Mouse (Mus musculus) midbrain, postnatal 0 days (tissue): ENCODE data around the gene Myo3b. TPM values are rescaled to one million over a fixed set of nuclear protein-coding genes. Genes with fewer than 3 reads are reported as not detected.
"Not testable (repeated sequence)": the region's sequence is repeated elsewhere in the genome, so short reads cannot be mapped to it uniquely, and the experiment has no call there.

Source experiments
- ATAC-seq: fragments of 200-750 bp; cut with Nextera tagmentation; 2 replicates; pipeline ENCODE4 v1.8.0; 2017; ENCODE audit warnings: moderate number of reproducible peaks, mild to moderate bottlenecking, moderate TSS enrichment, moderate library complexity; ENCODE audit not compliant: low FRiP score
- DNase-seq: peaks from one replicate; pipeline ENCODE4 v3.0.0-alpha.2; 2015; ENCODE audit warnings: low spot score
- H3K27ac ChIP-seq: fragments of 300-500 bp; sonication (generic); 2 replicates; pipeline ENCODE4 v1.5.1; 2014; ENCODE audit warnings: low read depth, mild to moderate bottlenecking, low read length, mixed read lengths
- H3K27me3 ChIP-seq: fragments of 300-500 bp; sonication (generic); 2 replicates; pipeline ENCODE4 v1.6.1; 2014; ENCODE audit warnings: low read length, control low read depth, mixed read lengths; ENCODE audit not compliant: insufficient read depth
- H3K36me3 ChIP-seq: fragments of 300-500 bp; sonication (generic); 2 replicates; pipeline ENCODE4 v1.6.1; 2014; ENCODE audit warnings: low read length, control low read depth, mixed read lengths; ENCODE audit not compliant: insufficient read depth
- H3K4me1 ChIP-seq: fragments of 300-500 bp; sonication (generic); 2 replicates; pipeline ENCODE4 v1.6.1; 2014; ENCODE audit warnings: mild to moderate bottlenecking, control low read depth, antibody characterized with exemption, low read length, mixed read lengths; ENCODE audit not compliant: insufficient read depth
- H3K4me2 ChIP-seq: fragments of 300-500 bp; sonication (generic); 2 replicates; pipeline ENCODE4 v1.6.1; 2014; ENCODE audit warnings: low read depth, mild to moderate bottlenecking, low read length, mixed read lengths; ENCODE audit not compliant: poor library complexity, severe bottlenecking
- H3K4me3 ChIP-seq: fragments of 300-500 bp; sonication (generic); 2 replicates; pipeline ENCODE4 v1.5.1; 2014; ENCODE audit warnings: low read depth, mild to moderate bottlenecking, low read length, moderate library complexity
- H3K9ac ChIP-seq: fragments of 300-500 bp; sonication (generic); replicated peaks from 2 replicates; pipeline ENCODE4 v1.6.1; 2014; ENCODE audit warnings: mild to moderate bottlenecking, low read length, moderate library complexity, mixed read lengths; ENCODE audit not compliant: poor library complexity, severe bottlenecking
- H3K9me3 ChIP-seq: fragments of 300-500 bp; sonication (generic); 2 replicates; pipeline ENCODE4 v1.6.1; 2016; ENCODE audit warnings: low read length, control low read depth
- CTCF ChIP-seq: IDR thresholded peaks from 2 replicates; pipeline ENCODE4 v1.5.1; 2016; ENCODE audit warnings: antibody characterized with exemption, mild to moderate bottlenecking
- WGBS: fragments of 180-500 bp; shearing (Covaris S2); extraction: QIAGEN DNeasy Blood & Tissue Kit; methylation state at CpG from one replicate; pipeline ENCODE4 v1.1.7; 2014; 5-methylcytosine and 5-hydroxymethylcytosine counted together
- polyA plus RNA-seq: library from polyadenylated mRNA; unstranded; fragments of >200 nt; fragmentation: Nextera tagmentation; extraction: Ambion mirVana; gene quantifications from 2 replicates; pipeline ENCODE4 v1.2.1, GENCODE M21; 2015
- total RNA-seq: library from RNA; depleted of rRNA; stranded (reverse); fragments of >200 nt; gene quantifications from 2 replicates; pipeline ENCODE4 v1.2.3, GENCODE M21; 2014; rRNA removed

The Myo3b gene
- total RNA-seq (0.44 and 1.1 TPM in 2 replicates), polyA plus RNA-seq (0.14 and 0.32 TPM in 2 replicates)

DNA sequence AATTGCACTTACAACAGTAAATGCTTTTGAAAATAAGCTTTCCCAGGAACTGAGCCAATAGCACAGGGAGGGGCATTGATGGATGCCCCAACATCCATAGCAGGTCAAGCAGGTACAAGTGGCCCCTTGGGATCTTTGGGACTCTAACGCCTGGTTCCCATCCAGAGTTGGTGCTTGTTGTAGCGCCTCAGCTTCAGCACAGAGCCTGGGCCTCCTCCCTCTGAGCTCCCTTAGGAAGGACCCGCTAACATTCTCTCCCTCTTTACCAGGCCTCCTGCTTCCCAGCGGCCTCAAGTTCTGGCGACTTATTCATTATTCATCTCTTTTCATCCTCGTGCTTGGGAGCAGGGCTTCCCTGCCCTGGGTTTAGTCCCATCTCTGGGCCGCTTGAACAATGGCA is at the start of gene Myo3b:
Myo3b (plus strand) TSS at position 375 of the 400 bp plus-strand sequence.
- Histone ChIP-seq H3K9me3 (no peaks in the 10 kb centered on the region), H3K4me3 (no peak within 1 kb of the TSS), H3K36me3 (no peaks in the 10 kb centered on the region), H3K9ac (no peak within 1 kb of the TSS), H3K27ac (no peak within 1 kb of the TSS), H3K4me2 (no peak within 1 kb of the TSS), H3K27me3 (no peaks in the 10 kb centered on the region), H3K4me1 (peaks cover 2% of the 10 kb centered on the region; the same call in 1 of the 2 replicates)
- ATAC-seq (no peak), DNase-seq (no peak)
- TF ChIP-seq CTCF: no peak
- 26% methylated on average over 7 of the region's 7 CpGs for WGBS

DNA sequence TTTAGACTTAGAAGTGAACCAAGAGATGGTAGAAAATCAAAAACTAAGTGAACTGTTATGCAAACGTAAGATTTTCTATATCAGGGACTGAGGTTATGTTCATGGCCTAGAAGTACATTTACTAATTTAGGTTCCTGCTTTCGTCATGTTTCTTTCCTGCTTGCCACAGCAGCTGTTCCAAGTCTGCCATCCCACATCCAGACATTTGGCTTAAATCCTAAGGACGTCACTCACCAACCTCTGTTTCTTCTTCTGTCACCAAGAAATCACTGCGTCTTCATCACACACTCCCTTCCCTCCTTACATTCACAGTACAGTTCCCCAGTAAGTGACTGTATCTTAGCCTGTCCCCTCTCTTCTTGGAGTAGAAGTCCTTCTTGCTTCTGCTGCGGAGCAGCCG is 49.7 kb upstream of the Myo3b start:
- Histone ChIP-seq H3K9me3 (no peaks in the 10 kb centered on the region), H3K27ac (no peak overlapping the region), H3K4me2 (no peak overlapping the region), H3K4me3 (no peak overlapping the region), H3K36me3 (peaks cover 24% of the 10 kb centered on the region; the same call in 1 of the 2 replicates), H3K27me3 (no peaks in the 10 kb centered on the region), H3K4me1 (no peaks in the 10 kb centered on the region), H3K9ac (no peak overlapping the region)
- DNase-seq (no peak), ATAC-seq (no peak)
- TF ChIP-seq CTCF: no peak
- WGBS: 93% methylated on average over 6 of the region's 6 CpGs

DNA sequence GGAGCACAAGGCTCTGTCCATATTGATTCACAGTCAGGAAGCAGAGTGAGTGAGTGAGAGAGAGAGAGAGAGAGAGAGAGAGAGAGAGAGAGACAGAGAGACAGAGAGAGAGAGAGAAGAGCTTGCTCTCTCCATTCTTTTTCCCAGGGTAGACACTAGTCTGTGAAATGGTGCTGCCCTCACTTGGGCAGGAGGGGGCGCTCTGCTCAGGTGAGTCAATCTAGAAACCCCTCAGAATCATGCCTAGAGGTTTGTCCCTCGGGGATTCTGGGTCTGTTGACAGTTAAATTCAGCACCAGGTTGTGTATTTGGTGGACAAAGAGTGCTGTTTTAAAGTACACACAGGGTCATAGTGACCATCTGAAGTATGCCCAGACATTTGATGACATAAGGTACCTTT is 48.3 kb upstream of the Myo3b start:
- WGBS: 63% methylated on average over 2 of the region's 2 CpGs
- Histone ChIP-seq H3K9ac (no peak overlapping the region), H3K27ac (no peak overlapping the region), H3K4me2 (no peak overlapping the region), H3K4me3 (no peak overlapping the region), H3K4me1 (no peaks in the 10 kb centered on the region), H3K27me3 (no peaks in the 10 kb centered on the region), H3K36me3 (peaks cover 26% of the 10 kb centered on the region; the same call in 1 of the 2 replicates), H3K9me3 (no peaks in the 10 kb centered on the region)
- ATAC-seq (no peak), DNase-seq (peak; percentile 5)
- TF ChIP-seq CTCF: peak; percentile 41

DNA sequence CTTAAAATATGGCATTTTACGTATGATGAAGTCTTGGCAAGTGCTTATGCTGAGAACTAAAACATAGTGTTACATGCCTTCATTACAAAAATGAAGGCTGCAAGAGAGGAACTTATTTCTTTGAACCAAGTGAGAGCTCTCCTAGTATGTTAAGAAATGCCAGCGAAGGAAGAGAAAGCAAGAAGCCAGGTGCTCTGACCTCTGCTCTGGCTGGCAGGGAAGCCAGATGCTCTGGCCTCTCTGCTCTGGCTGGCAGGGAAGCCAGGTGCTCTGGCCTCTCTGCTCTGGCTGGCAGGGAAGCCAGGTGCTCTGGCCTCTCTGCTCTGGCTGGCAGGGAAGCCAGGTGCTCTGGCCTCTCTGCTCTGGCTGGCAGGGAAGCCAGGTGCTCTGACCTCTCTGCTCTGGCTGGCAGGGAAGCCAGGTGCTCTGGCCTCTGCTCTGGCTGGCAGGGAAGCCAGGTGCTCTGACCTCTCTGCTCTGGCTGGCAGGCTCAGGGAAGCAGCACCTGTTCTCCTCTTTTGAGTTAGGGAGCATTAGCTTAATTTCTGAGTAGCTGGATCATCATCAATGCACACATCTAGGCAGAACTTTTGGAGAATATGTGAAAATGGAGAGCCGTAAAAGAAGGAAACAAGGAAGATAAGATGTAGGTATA is 44.7 kb upstream of the Myo3b start:
- H3K4me1 ChIP-seq, ATAC-seq, DNase-seq, H3K4me3 ChIP-seq, H3K27ac ChIP-seq, H3K27me3 ChIP-seq, H3K4me2 ChIP-seq, H3K9me3 ChIP-seq, H3K9ac ChIP-seq: not testable (repeated sequence)
- 90% methylated on average over 3 of the region's 3 CpGs for WGBS
- peaks cover 26% of the 10 kb centered on the region; the same call in 1 of the 2 replicates for H3K36me3 ChIP-seq

DNA sequence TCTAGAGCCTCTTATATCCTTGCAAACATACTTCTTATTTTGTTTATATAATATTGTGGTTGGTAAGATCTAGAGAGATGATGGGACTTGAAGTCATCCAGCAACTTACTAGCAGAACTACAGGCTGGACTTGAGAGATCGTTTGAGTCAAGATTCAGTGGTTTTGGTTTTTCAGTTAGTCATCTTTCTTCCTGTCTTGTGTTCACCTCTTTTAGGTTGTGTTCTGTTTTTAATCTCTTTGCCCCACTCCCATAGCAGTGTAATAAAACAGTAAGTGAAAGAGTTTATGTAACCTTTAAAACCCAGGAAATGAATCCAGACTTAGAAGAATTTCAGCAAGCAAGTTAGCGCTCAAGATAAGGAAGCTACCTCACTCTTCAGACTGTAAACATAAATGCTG is 44.1 kb upstream of the Myo3b start:
- ATAC-seq: no peak
- Histone ChIP-seq H3K4me2 (no peak overlapping the region), H3K9ac (no peak overlapping the region), H3K9me3 (no peaks in the 10 kb centered on the region), H3K4me3 (no peak overlapping the region), H3K36me3 (peaks cover 20% of the 10 kb centered on the region; the same call in 1 of the 2 replicates), H3K27me3 (no peaks in the 10 kb centered on the region), H3K4me1 (no peaks in the 10 kb centered on the region), H3K27ac (no peak overlapping the region)
- no peak for TF ChIP-seq CTCF
- DNase-seq: no peak
- 89% methylated on average over 2 of the region's 2 CpGs for WGBS

DNA sequence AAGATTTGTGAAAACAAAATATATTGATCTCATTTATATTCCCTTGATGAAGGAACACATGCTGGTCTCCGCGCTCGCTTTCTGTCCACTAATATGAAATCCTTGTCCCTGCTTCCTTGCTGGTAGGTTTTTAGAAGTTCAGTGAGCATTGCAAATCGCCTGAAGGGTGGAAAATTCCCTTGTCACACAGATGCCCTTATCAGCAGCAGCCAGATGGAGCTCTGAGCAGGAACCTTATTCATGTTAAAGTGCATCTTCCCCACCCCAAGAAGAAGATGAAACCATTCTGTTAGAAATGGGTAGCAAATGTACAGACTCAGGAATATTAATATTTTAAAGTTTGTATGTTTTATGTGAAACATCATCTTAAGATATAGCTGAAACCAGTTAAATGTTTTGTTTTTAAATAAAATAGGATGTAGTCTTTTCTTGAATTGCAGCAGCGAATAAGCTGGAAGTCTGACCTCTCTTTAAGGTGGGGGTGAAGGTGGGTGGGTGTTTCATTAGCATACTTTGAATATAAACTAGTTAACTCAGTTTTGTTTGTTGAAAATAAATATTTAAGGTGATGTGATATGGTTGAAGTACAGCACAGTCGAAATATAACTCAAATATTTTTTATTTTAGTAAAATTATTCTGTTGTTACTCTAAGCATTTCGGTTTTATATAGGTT is 39.7 kb upstream of the Myo3b start:
- no peak for ATAC-seq
- Histone ChIP-seq H3K4me1 (no peaks in the 10 kb centered on the region), H3K9ac (no peak overlapping the region), H3K27ac (no peak overlapping the region), H3K36me3 (peaks cover 11% of the 10 kb centered on the region), H3K9me3 (no peaks in the 10 kb centered on the region), H3K4me2 (no peak overlapping the region), H3K27me3 (no peaks in the 10 kb centered on the region), H3K4me3 (no peak overlapping the region)
- WGBS: 53% methylated on average over 7 of the region's 7 CpGs
- peak; percentile 49 for DNase-seq
- peak; percentile 45 for TF ChIP-seq CTCF
